Mouse (Mus musculus) heart, embryonic 16.5 days (tissue): ENCODE measurements around the gene Txnip. TPM values are rescaled to one million over a fixed set of nuclear protein-coding genes. Genes with fewer than 3 reads are reported as not detected.
A peak's percentile ranks its signal among the peaks of the same experiment; 100 is the strongest.

ENCODE experiments used
- ATAC-seq: fragments of 200-750 bp; cut with Nextera tagmentation; replicated peaks from 2 replicates; pipeline ENCODE4 v1.8.0; 2017; ENCODE audit warnings: moderate number of reproducible peaks; ENCODE audit not compliant: insufficient read depth, low FRiP score; ENCODE audit errors: extremely low read depth
- H3K27ac ChIP-seq: fragments of 300-500 bp; sonication (generic); 2 replicates; pipeline ENCODE4 v1.5.1; 2014; ENCODE audit warnings: mild to moderate bottlenecking, low read length, control low read depth, moderate library complexity
- H3K27me3 ChIP-seq: fragments of 300-500 bp; sonication (generic); 2 replicates; pipeline ENCODE4 v1.6.1; 2014; ENCODE audit warnings: low read length, mixed read lengths; ENCODE audit not compliant: control insufficient read depth, insufficient read depth
- H3K36me3 ChIP-seq: fragments of 300-500 bp; sonication (generic); 2 replicates; pipeline ENCODE4 v1.6.1; 2014; ENCODE audit not compliant: control insufficient read depth, insufficient read depth
- H3K4me1 ChIP-seq: fragments of 300-500 bp; sonication (generic); 2 replicates; pipeline ENCODE4 v1.6.1; 2014; ENCODE audit warnings: low read length, mixed read lengths; ENCODE audit not compliant: control insufficient read depth, insufficient read depth
- H3K4me2 ChIP-seq: fragments of 300-500 bp; sonication (generic); 2 replicates; pipeline ENCODE4 v1.6.1; 2014; ENCODE audit warnings: low read depth, mild to moderate bottlenecking, control low read depth, low read length
- H3K4me3 ChIP-seq: fragments of 300-500 bp; sonication (generic); 2 replicates; pipeline ENCODE4 v1.5.1; 2014; ENCODE audit warnings: mild to moderate bottlenecking, control low read depth, low read length
- H3K9ac ChIP-seq: fragments of 300-500 bp; sonication (generic); 2 replicates; pipeline ENCODE4 v1.6.1; 2014; ENCODE audit warnings: low read length, control low read depth
- H3K9me3 ChIP-seq: fragments of 300-500 bp; sonication (generic); replicated peaks from 2 replicates; pipeline ENCODE4 v1.6.1; 2016; ENCODE audit warnings: low read length; ENCODE audit not compliant: control insufficient read depth
- WGBS: fragments of 180-500 bp; shearing (Covaris S2); extraction: QIAGEN DNeasy Blood & Tissue Kit; methylation state at CpG from one replicate; pipeline ENCODE4 v1.1.7; 2014; 5-methylcytosine and 5-hydroxymethylcytosine counted together
- polyA plus RNA-seq: library from polyadenylated mRNA; unstranded; fragments of >200 nt; fragmentation: Nextera tagmentation; extraction: Ambion mirVana; gene quantifications from 2 replicates; pipeline ENCODE4 v1.2.1, GENCODE M21; 2015

Gene Txnip
- polyA plus RNA-seq, 1 experiment from 2014 or later: 226 TPM

DNA sequence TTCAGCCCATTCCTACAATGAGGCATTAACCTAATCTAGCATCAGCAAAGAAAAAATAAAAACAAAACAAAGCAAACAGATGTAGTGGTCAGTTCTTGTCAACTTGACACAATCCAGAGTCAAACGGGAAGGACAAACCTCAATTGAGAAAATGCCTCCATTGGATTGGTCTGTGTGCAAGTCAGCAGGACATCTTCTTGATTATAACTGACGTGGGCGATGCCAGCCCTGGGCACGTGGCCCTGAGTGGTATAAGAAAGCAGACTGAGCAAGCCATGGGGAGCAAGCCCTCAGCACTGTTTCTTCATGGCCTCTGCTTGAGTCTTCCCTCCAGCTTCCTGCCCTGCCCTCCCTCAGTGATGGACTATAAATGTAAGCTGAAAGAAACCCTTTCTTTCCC lies 10.9 kb upstream of the Txnip start:
- ATAC-seq: no peak
- Histone ChIP-seq H3K27ac (no peak overlapping the region), H3K9ac (no peak overlapping the region), H3K36me3 (no peaks in the 10 kb centered on the region), H3K27me3 (no peaks in the 10 kb centered on the region), H3K4me1 (peaks cover 33% of the 10 kb centered on the region), H3K9me3 (no peaks in the 10 kb centered on the region), H3K4me2 (0 out of 2 replicates have a peak overlapping the region, but pooled peaks have one; percentile 23), H3K4me3 (no peak overlapping the region)
- WGBS: 39% methylated on average over 4 of the region's 4 CpGs

DNA sequence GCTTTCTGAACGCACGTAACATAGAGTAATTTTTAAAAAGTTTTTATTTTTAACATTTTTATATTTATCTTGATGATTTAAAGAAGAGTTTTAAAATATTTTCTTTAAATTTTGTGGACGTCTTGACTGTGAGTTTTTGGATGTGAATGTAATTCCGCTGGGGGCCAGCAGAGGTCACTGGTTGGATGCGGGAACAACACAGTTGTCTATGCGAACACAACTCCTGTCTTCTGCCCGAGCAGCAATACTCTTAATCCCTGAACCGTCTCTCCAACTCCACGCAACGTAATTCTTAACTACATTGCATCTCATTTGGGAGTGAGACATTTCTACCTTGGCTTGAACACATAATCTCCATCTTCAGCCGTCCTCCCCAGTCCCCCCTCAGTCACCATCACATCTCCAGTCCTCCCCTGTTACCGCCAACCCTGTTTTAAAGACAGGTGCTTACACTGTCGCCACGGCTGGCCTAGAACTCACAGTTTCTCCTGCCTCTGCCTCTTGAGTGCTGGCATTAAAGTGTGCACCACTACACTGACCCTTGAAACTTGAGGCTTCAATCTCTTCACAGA lies 10.3 kb upstream of the Txnip start:
- H3K4me3 ChIP-seq: peak overlapping the region; percentile 4; the same call in 1 of the 2 replicates
- WGBS: 12% methylated on average over 14 of the region's 14 CpGs
- peak; percentile 37 for ATAC-seq
- peak overlapping the region; percentile 39 for H3K4me2 ChIP-seq
- no peak overlapping the region for H3K27ac ChIP-seq
- H3K9ac ChIP-seq: peak overlapping the region; percentile 23
- no peaks in the 10 kb centered on the region for H3K27me3 ChIP-seq
- no peaks in the 10 kb centered on the region for H3K9me3 ChIP-seq
- H3K4me1 ChIP-seq: peaks cover 33% of the 10 kb centered on the region
- no peaks in the 10 kb centered on the region for H3K36me3 ChIP-seq

DNA sequence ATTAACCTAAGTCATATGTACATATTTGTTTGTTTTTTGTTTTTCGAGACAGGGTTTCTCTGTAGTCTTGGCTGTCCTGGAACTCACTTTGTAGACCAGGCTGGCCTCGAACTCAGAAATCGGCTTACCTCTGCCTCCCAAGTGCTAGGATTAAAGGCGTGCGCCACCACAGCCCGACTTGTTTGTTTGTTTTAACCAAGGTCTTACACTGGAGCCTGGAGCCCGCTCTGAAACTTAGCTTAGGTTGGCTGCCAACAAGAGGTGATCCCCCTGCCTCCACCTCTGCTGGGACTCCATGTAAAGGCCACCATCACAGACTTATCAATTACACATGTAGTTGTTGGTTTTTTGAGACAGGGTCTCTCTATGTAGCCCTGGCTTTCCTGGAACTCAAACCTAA lies 8.9 kb upstream of the Txnip start:
- Histone ChIP-seq H3K9me3 (no peaks in the 10 kb centered on the region), H3K36me3 (no peaks in the 10 kb centered on the region), H3K27me3 (no peaks in the 10 kb centered on the region), H3K4me2 (no peak overlapping the region), H3K4me3 (no peak overlapping the region), H3K9ac (no peak overlapping the region), H3K4me1 (peaks cover 33% of the 10 kb centered on the region), H3K27ac (peak overlapping the region; percentile 75)
- ATAC-seq: no peak
- WGBS: 75% methylated on average over 7 of the region's 7 CpGs

GRCm38 (mm10) chr3:96549346-96549745 lies 8.4 kb upstream of the Txnip start:
- ATAC-seq: no peak
- peak overlapping the region; percentile 16; the same call in 1 of the 2 replicates for H3K9ac ChIP-seq
- H3K4me1 ChIP-seq: peaks cover 33% of the 10 kb centered on the region
- H3K4me3 ChIP-seq: no peak overlapping the region
- H3K27ac ChIP-seq: peak overlapping the region; percentile 75
- no peaks in the 10 kb centered on the region for H3K27me3 ChIP-seq
- 56% methylated on average over 5 of the region's 5 CpGs for WGBS
- H3K4me2 ChIP-seq: peak overlapping the region; percentile 39; the same call in 1 of the 2 replicates
- no peaks in the 10 kb centered on the region for H3K36me3 ChIP-seq
- H3K9me3 ChIP-seq: no peaks in the 10 kb centered on the region

- peak overlapping the region; percentile 31 for H3K9ac ChIP-seq
Observed at GRCm38 (mm10) chr3:96551203-96551602, 6.6 kb upstream of the Txnip start.

DNA sequence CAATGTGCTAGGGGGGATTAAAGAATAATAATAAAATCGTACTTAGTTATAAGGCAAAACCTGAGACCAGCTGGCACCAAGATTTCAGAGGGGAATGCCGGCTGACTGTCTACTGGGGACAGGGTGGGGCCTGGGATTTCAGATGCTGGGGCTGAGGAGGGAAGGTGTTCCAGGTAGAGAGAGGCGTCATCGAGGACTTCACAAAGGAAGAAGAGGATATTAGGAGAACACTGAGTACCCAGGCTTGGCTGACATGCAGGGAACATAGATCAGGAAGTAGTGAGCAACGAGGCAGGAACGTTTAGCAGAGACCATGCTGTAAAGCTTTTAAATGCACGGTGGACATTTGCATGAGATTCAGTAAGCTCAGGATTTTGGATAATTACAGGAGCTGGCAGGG lies 5.9 kb upstream of the Txnip start:
- Histone ChIP-seq H3K36me3 (no peaks in the 10 kb centered on the region), H3K4me3 (no peak overlapping the region), H3K9ac (peak overlapping the region; percentile 31; the same call in 1 of the 2 replicates), H3K4me2 (no peak overlapping the region; the same call in 1 of the 2 replicates), H3K9me3 (no peaks in the 10 kb centered on the region), H3K4me1 (peaks cover 48% of the 10 kb centered on the region), H3K27ac (peak overlapping the region; percentile 50; the same call in 1 of the 2 replicates), H3K27me3 (no peaks in the 10 kb centered on the region)
- no peak for ATAC-seq
- 64% methylated on average over 7 of the region's 7 CpGs for WGBS

More at GRCm38 (mm10) chr3:96551203-96551602, 6.6 kb upstream of the Txnip start:
- peaks cover 46% of the 10 kb centered on the region for H3K4me1 ChIP-seq
- H3K27me3 ChIP-seq: no peaks in the 10 kb centered on the region
- no peaks in the 10 kb centered on the region for H3K9me3 ChIP-seq
- peak overlapping the region; percentile 22 for H3K4me2 ChIP-seq
- H3K36me3 ChIP-seq: no peaks in the 10 kb centered on the region
- WGBS: 13% methylated on average over 8 of the region's 8 CpGs
- H3K4me3 ChIP-seq: no peak overlapping the region
- no peak for ATAC-seq
- peak overlapping the region; percentile 50; the same call in 1 of the 2 replicates for H3K27ac ChIP-seq

- Histone ChIP-seq H3K27ac (no peak overlapping the region; the same call in 1 of the 2 replicates), H3K4me1 (peaks cover 41% of the 10 kb centered on the region), H3K36me3 (no peaks in the 10 kb centered on the region), H3K9ac (no peak overlapping the region), H3K9me3 (no peaks in the 10 kb centered on the region), H3K4me3 (no peak overlapping the region), H3K4me2 (no peak overlapping the region), H3K27me3 (no peaks in the 10 kb centered on the region)
- no peak for ATAC-seq
- WGBS: 71% methylated on average over 6 of the region's 6 CpGs
Observed at GRCm38 (mm10) chr3:96553601-96554000, 4.2 kb upstream of the Txnip start.

DNA sequence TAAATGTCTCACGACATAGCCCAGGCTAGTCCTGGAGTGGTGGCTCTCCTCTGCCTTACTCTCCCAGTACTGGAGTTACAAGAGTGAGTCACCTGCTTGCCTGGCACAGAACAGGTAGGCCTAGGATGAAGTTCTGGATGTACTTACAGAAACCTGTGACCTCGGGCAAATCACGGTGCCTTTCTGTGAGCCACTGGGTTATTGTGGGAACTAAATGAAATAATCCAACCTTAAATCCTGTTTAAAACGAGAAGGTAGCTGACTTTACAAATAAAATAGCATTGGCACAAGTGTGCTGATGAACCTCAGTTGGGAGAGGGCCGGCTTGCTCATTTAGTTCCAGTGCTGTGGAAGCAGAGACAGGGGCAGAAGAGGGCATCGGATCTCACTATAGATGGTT lies 3.5 kb upstream of the Txnip start:
- 88% methylated on average over 6 of the region's 6 CpGs for WGBS
- H3K27ac ChIP-seq: peak overlapping the region; percentile 97
- no peaks in the 10 kb centered on the region for H3K27me3 ChIP-seq
- no peak overlapping the region for H3K4me2 ChIP-seq
- no peak for ATAC-seq
- H3K36me3 ChIP-seq: no peaks in the 10 kb centered on the region
- H3K9me3 ChIP-seq: no peaks in the 10 kb centered on the region
- H3K4me1 ChIP-seq: peaks cover 37% of the 10 kb centered on the region
- H3K4me3 ChIP-seq: no peak overlapping the region
- no peak overlapping the region for H3K9ac ChIP-seq

DNA sequence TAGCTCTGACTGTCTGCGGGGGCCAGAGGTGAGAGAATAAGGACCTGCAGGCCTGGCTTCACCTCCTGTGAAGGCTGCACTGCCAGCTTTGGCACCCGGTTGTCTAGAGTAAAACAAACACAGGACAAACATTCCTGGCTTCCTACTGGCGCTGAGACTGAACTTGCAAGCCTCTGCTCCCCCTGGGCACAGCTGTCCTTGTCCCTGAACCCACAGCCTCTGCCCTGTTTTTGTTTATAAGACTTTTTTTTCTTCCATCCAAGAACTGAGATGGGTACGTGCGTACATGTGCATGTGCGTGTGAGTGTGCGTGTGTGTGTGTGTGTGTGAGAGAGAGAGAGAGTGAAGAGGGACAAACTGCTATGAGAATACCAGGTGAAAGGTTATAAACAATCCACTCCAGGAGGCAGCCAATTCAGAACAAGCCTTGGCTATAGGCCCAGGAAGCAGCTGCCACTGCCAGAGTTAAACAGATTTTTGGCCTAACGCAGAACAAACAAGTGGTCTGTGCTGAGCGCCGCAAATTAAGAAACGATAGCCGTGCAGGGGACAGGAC lies 2.6 kb upstream of the Txnip start:
- peak overlapping the region; percentile 82 for H3K9ac ChIP-seq
- WGBS: 13% methylated on average over 12 of the region's 12 CpGs

More for the DNA sequence above, 2.6 kb upstream of the Txnip start:
- Histone ChIP-seq H3K4me1 (peaks cover 30% of the 10 kb centered on the region), H3K27me3 (no peaks in the 10 kb centered on the region), H3K4me3 (peak overlapping the region; percentile 15; the same call in 1 of the 2 replicates), H3K36me3 (peaks cover 7% of the 10 kb centered on the region), H3K9me3 (no peaks in the 10 kb centered on the region), H3K27ac (peak overlapping the region; percentile 97), H3K4me2 (peak overlapping the region; percentile 81)
- ATAC-seq: peak; percentile 40
